Mouse (Mus musculus): ENCODE data around the gene Exo5. TPM values are rescaled to one million over a fixed set of nuclear protein-coding genes. Genes with fewer than 3 reads are reported as not detected.

Gene Exo5
- total and polyA plus RNA-seq, 3 experiments: 18.1 to 20.6 TPM; not detected in 1

DNA sequence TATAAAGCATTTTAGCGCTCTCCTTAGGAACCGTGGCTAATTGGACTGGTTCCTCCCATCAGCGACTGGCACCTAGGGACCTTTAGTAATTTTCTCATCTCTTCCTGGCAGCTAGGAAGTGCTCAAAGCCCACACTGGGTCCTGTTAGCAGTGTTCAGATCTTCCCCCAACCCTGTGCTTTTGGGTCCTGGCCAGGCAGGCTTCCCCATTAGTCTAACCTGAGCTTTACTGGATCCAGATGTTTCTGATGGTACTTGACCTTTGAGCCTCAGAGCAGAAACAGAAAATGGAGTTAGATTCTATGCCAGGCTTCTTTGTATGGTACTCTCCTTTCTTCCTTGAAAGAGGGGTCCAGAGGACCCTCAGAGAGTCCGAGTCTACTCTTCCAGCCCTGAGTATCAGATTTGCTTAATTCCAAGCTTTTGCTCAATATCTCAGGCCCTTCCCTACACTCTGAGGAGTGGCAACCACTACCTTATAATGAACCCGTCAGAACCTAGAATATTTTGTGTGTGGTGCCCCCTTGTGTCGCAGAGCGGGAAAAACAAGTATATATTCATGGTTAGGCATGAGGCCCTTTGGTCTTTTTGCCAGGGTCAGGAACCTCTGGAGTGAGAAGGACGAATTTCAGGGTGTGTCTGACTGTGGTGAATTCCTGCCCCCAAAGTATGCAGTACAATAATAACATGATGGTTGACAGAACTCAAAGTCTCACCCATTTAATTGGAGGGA is 37.3 kb downstream of the Exo5 start:
- Histone ChIP-seq H3K4me1 (ENCODE audit: control insufficient read depth in 1 of 2, insufficient read depth in 2 of 2, low read length in 2 of 2) (no peaks in the 10 kb centered on the region), H3K79me2 (ENCODE audit: control insufficient read depth, insufficient read depth, low read length, poor library complexity) (no peaks in the 10 kb centered on the region), H3K4me3 (ENCODE audit: control insufficient read depth in 1 of 2, insufficient read depth in 1 of 2, low read depth in 2 of 2, low read length in 2 of 2) (no peak overlapping the region), H3K9ac (ENCODE audit: control insufficient read depth, low read depth, low read length, poor library complexity, severe bottlenecking) (no peak overlapping the region), H3K27me3 (ENCODE audit: control insufficient read depth in 1 of 2, insufficient read depth in 2 of 2, low read length in 2 of 2) (peaks cover 0 to 8% of the 10 kb centered on the region in 2 experiments; a peak in 2 of 4 replicates), H3K36me3 (ENCODE audit: control insufficient read depth in 1 of 2, insufficient read depth in 2 of 2, low read length in 2 of 2) (no peaks in the 10 kb centered on the region), H3K9me3 (replicated peaks; ENCODE audit: insufficient read depth, low read length) (no peaks in the 10 kb centered on the region), H3K27ac (ENCODE audit: control insufficient read depth, low read depth, low read length) (no peak overlapping the region)
- DNase-seq (ENCODE audit: low read depth, low spot score): peak; percentile 56
- no peak for TF ChIP-seq SIN3A (IDR thresholded peaks at IDR 0.05; ENCODE audit: low read length)
- no peak for TF ChIP-seq MEF2A (IDR thresholded peaks at IDR 0.05; ENCODE audit: extremely low read depth, insufficient replicate concordance, low read depth, low read length, poor library complexity, severe bottlenecking)
- no peak for TF ChIP-seq USF1 (IDR thresholded peaks at IDR 0.05; ENCODE audit: low read depth, low read length)
- peak; percentile 88 for TF ChIP-seq RAD21 (IDR thresholded peaks at IDR 0.05; ENCODE audit: low read depth, low read length)
- no peak for TF ChIP-seq TCF12 (IDR thresholded peaks at IDR 0.05; ENCODE audit: low read depth, low read length)
- TF ChIP-seq BHLHE40 (IDR thresholded peaks at IDR 0.05; ENCODE audit: borderline replicate concordance, low read depth, low read length): no peak
- TF ChIP-seq POLR2A (IDR thresholded peaks at IDR 0.05; ENCODE audit: control insufficient read depth in 1 of 2, insufficient read depth in 1 of 2, low read depth in 1 of 2, low read length in 2 of 2, poor library complexity in 1 of 2): no peak
- no peak for TF ChIP-seq CHD1 (IDR thresholded peaks at IDR 0.05; ENCODE audit: low read depth, low read length)
- peak; percentile 47 to 89 (median 54) for TF ChIP-seq CTCF (IDR thresholded peaks at IDR 0.05 in 2 of 3, conservative IDR thresholded peaks at IDR 0.05 in 1 of 3; ENCODE audit: control insufficient read depth in 1 of 3, insufficient read depth in 1 of 3, low read depth in 2 of 3, low read length in 3 of 3, poor library complexity in 1 of 3, severe bottlenecking in 1 of 3)
- no peak for TF ChIP-seq RCOR1 (IDR thresholded peaks at IDR 0.05; ENCODE audit: low read depth, low read length)
- no peak for TF ChIP-seq E2F4 (IDR thresholded peaks at IDR 0.05; ENCODE audit: borderline replicate concordance, low read depth, low read length)
- no peak for TF ChIP-seq HCFC1 (IDR thresholded peaks at IDR 0.05; ENCODE audit: low read depth, low read length)
- no peak for TF ChIP-seq TAL1 (IDR thresholded peaks at IDR 0.05; ENCODE audit: low read length)
- TF ChIP-seq SMC3 (IDR thresholded peaks at IDR 0.05; ENCODE audit: low read depth, low read length): peak; percentile 86
- no peak for TF ChIP-seq TBP (IDR thresholded peaks at IDR 0.05; ENCODE audit: low read depth, low read length)
- no peak for TF ChIP-seq EP300 (IDR thresholded peaks at IDR 0.05; ENCODE audit: low read depth in 1 of 2, low read length in 2 of 2)
- TF ChIP-seq ZMIZ1 (IDR thresholded peaks at IDR 0.05; ENCODE audit: low read depth, low read length): no peak
- no peak for TF ChIP-seq POLR2AphosphoS2 (IDR thresholded peaks at IDR 0.05; ENCODE audit: low read length)
- TF ChIP-seq ZC3H11A (IDR thresholded peaks at IDR 0.05; ENCODE audit: low read depth, low read length): peak; percentile 73
- no peak for TF ChIP-seq POLR2AphosphoS5 (IDR thresholded peaks at IDR 0.05; ENCODE audit: borderline replicate concordance, low read depth, low read length)

DNA sequence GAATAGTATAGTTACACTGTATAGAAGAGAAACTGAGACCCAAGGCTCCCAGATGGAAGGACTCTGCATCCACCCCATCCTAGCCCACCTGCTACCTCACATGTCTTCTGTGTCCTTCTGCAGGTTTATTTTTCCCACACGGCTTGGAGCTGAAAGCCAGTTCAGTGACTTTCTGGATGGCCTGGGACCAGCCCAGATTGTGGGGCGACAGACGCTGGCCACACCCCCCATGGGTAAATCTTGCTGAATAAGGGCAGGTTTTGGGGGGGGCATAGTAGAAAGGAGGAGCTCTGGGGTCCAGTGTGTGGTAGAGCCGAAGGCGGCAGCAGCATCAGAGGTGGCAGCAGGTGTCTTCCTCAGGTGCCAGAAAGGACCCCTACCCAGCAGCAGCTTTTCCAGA is 38.0 kb downstream of the Exo5 start:
- H3K4me3 ChIP-seq (ENCODE audit: control insufficient read depth in 1 of 2, insufficient read depth in 1 of 2, low read depth in 2 of 2, low read length in 2 of 2): no peak overlapping the region
- no peaks in the 10 kb centered on the region for H3K9me3 ChIP-seq (replicated peaks; ENCODE audit: insufficient read depth, low read length)
- no peaks in the 10 kb centered on the region for H3K79me2 ChIP-seq (ENCODE audit: control insufficient read depth, insufficient read depth, low read length, poor library complexity)
- H3K27me3 ChIP-seq (ENCODE audit: control insufficient read depth in 1 of 2, insufficient read depth in 2 of 2, low read length in 2 of 2): peaks cover 0 to 8% of the 10 kb centered on the region in 2 experiments; a peak in 2 of 4 replicates
- no peak overlapping the region for H3K27ac ChIP-seq (ENCODE audit: control insufficient read depth, low read depth, low read length)
- no peak for TF ChIP-seq NELFE (IDR thresholded peaks at IDR 0.05; ENCODE audit: low read depth, low read length)
- TF ChIP-seq USF2 (IDR thresholded peaks at IDR 0.05; ENCODE audit: borderline replicate concordance in 1 of 2, insufficient read depth in 1 of 2, low read depth in 1 of 2, low read length in 2 of 2): no peak
- no peak for TF ChIP-seq CHD2 (IDR thresholded peaks at IDR 0.05; ENCODE audit: low read length)
- no peak for TF ChIP-seq MAFK (IDR thresholded peaks at IDR 0.05; ENCODE audit: borderline replicate concordance, low read depth, low read length)
- no peak for TF ChIP-seq USF1 (IDR thresholded peaks at IDR 0.05; ENCODE audit: low read depth, low read length)
- no peak for TF ChIP-seq MEF2A (IDR thresholded peaks at IDR 0.05; ENCODE audit: extremely low read depth, insufficient replicate concordance, low read depth, low read length, poor library complexity, severe bottlenecking)
- no peak for TF ChIP-seq RCOR1 (IDR thresholded peaks at IDR 0.05; ENCODE audit: low read depth, low read length)
- TF ChIP-seq ETS1 (IDR thresholded peaks at IDR 0.05; ENCODE audit: low read depth, low read length): no peak
- TF ChIP-seq MAX (IDR thresholded peaks at IDR 0.05; ENCODE audit: low read length): no peak
- no peak for TF ChIP-seq MYC (IDR thresholded peaks at IDR 0.05; ENCODE audit: low read depth, low read length)
- TF ChIP-seq TCF12 (IDR thresholded peaks at IDR 0.05; ENCODE audit: low read depth, low read length): no peak
- TF ChIP-seq SIN3A (IDR thresholded peaks at IDR 0.05; ENCODE audit: low read length): no peak
- no peak for TF ChIP-seq ZNF384 (IDR thresholded peaks at IDR 0.05; ENCODE audit: low read depth, low read length)
- TF ChIP-seq CTCF (IDR thresholded peaks at IDR 0.05 in 2 of 3, conservative IDR thresholded peaks at IDR 0.05 in 1 of 3; ENCODE audit: control insufficient read depth in 1 of 3, insufficient read depth in 1 of 3, low read depth in 2 of 3, low read length in 3 of 3, poor library complexity in 1 of 3, severe bottlenecking in 1 of 3): no peak
- no peak overlapping the region for H3K9ac ChIP-seq (ENCODE audit: control insufficient read depth, low read depth, low read length, poor library complexity, severe bottlenecking)
- H3K36me3 ChIP-seq (ENCODE audit: control insufficient read depth in 1 of 2, insufficient read depth in 2 of 2, low read length in 2 of 2): no peaks in the 10 kb centered on the region
- no peaks in the 10 kb centered on the region; a peak in 1 of 4 replicates for H3K4me1 ChIP-seq (ENCODE audit: control insufficient read depth in 1 of 2, insufficient read depth in 2 of 2, low read length in 2 of 2)
- no peak for DNase-seq (ENCODE audit: low read depth, low spot score)

Data from MEL (cell line).